Mouse (Mus musculus): ENCODE results near the gene Lnx2.

The Lnx2 gene

GRCm38 (mm10) chr5:147016622-147017021 lies 59.8 kb downstream of the Lnx2 start:
- no peak for DNase-seq (ENCODE audit: low spot score)

GRCm38 (mm10) chr5:147015191-147015590 lies 61.2 kb downstream of the Lnx2 start:
- no peak for DNase-seq (ENCODE audit: low spot score)

- no peak for DNase-seq (ENCODE audit: low spot score)
Observed at GRCm38 (mm10) chr5:147013845-147014244, 62.5 kb downstream of the Lnx2 start.

DNA sequence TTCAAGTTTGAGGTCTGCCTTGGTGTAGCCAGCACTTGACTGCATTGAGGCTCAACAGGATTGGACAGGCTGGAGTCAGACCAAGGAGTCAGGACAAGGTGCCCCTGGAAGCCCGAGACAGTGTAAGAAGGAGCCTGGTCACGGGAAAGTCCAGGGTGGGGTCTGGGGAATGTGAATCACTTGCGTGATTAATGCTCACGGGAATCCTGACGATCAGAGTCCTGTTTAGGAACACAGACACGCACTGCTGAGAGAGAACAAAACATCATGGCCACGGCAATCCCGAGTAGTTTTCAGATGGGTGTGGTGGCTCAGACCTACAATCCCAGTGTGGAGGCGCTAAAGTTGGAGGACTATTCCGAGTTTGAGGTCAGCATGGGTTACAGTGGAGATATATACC lies 65.1 kb downstream of the Lnx2 start:
- no peak for DNase-seq (ENCODE audit: low spot score)

DNA sequence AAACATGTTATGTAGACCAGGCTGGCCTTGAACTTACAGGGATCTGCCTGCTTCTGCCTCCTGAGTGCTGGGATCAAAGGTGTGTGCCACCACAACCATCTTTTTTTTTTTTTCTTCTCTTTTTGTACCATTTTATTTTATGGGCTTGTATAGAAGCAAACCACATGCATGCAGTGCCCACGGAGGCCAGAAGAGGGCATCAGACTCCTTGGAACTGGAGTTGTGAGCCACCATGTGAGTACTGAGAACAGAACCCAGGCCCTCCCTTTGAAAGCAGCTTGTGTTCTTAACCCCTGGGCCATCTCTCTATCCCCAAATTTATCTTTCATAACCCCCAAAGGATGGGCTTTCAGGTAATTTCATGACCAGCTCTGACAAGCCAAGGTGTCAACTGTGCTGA lies 73.1 kb downstream of the Lnx2 start:
- DNase-seq (ENCODE audit: low spot score) = no peak

DNA sequence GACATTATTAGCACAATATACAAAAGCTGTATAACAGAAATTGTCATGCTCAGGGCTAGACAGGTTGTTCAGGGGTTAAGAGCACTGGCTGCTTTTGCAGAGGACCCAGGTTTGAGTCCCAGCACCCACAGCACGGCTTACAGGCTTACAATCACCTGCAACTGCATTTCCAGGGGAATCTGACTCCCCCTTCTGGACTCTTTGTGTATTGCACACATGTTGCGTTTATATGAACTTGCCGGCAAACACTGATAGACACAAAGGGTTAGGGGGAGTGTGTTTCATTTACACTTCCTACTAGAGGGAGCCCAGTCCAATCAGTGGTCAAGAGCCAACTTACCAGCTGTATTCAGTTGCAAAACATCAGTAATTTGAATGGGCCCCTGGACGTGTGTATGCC lies 75.1 kb downstream of the Lnx2 start:
- DNase-seq (ENCODE audit: low spot score) = no peak

- no peak for DNase-seq (ENCODE audit: low spot score)
Observed at GRCm38 (mm10) chr5:146998802-146999201, 77.6 kb downstream of the Lnx2 start.

- no peak for DNase-seq (ENCODE audit: low spot score)
Observed at GRCm38 (mm10) chr5:146996812-146997211, 79.6 kb downstream of the Lnx2 start.

GRCm38 (mm10) chr5:146994973-146995372 lies 81.4 kb downstream of the Lnx2 start:
- DNase-seq (ENCODE audit: low spot score) = no peak

DNA sequence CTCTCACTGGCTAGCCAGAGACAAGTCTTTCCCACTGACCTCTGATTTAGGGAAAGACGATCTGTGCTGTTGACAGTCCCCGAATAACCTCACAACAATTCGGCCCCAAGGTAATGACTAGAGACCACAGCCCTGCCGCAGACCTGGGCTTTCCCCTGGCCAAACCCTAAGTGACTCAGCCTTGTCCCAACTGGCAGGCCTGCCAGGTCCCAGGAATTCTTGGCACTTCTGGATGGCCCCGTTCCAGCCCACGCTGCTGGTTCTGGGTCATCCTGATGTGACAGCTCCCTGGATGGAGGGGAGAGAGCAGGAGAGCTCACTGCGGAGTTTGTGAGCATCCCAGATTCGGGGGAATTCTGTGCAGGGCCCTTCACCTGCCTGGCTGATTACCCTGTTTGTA lies 82.9 kb downstream of the Lnx2 start:
- no peak for DNase-seq (ENCODE audit: low spot score)

GRCm38 (mm10) chr5:146989051-146989450 lies 87.3 kb downstream of the Lnx2 start:
- DNase-seq (ENCODE audit: low spot score) = no peak

DNA sequence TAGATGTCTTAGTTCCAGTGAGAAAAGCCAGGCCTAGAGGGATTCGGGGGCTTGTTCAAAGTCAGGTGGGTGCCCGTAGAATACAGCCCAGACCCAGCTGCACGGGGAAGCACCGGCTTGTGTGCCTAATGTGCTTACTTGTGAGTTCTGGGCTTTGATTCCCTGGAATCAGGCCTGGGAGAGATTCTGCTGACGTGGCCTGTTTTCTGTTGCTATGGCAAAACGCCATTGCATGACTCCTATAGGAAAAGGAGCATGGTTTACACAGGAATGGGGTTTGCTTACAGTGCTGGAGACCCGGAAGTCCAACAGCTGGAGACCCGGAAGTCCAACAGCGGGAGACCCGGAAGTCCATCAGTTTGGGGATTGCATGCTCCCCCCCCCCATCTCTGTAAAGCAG lies 88.8 kb downstream of the Lnx2 start:
- no peak for DNase-seq (ENCODE audit: low spot score)

GRCm38 (mm10) chr5:146985725-146986433 lies 90.5 kb downstream of the Lnx2 start:
- DNase-seq (ENCODE audit: low spot score) = no peak

DNA sequence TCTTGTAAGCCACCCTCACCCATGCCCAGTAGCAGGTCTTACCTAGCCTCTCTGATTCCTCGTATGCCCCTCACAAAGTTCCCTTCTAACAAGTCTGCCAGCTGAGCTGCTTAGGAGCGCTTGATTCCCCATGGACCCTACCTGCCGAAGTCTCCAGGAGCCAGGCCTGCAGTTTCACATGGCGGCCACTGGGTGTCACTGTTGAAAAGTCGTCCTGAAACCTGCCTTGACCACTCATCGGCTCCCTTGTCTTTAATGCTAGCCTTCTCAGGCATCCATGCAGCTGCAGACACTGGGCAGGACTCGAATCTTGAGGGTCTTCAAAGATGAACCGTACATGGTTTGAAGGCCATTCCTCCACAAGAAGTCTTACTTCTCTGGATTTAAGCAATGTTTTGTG lies 93.2 kb downstream of the Lnx2 start:
- DNase-seq (ENCODE audit: low spot score) = peak; percentile 88

- no peak for DNase-seq (ENCODE audit: low spot score)
Observed at GRCm38 (mm10) chr5:146981376-146981775, 95.0 kb downstream of the Lnx2 start.

DNA sequence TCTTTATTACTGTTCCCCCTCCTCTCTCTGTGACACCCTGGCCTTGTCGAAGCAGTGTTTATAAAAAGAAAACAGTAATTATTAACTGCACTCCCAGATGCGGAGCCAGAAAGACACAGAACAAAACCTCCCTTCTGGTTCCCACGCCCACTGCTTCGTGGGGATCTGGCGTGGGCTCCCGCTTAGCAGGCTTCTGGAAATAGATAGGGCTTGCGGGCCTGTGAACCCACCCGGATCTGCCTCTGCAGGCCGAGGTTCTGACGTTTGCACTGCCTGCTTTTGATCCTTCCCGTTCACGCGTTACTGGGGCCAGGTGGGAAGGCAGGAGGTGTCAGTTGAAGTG lies 101.6 kb downstream of the Lnx2 start:
- DNase-seq (ENCODE audit: low spot score) = no peak

DNA sequence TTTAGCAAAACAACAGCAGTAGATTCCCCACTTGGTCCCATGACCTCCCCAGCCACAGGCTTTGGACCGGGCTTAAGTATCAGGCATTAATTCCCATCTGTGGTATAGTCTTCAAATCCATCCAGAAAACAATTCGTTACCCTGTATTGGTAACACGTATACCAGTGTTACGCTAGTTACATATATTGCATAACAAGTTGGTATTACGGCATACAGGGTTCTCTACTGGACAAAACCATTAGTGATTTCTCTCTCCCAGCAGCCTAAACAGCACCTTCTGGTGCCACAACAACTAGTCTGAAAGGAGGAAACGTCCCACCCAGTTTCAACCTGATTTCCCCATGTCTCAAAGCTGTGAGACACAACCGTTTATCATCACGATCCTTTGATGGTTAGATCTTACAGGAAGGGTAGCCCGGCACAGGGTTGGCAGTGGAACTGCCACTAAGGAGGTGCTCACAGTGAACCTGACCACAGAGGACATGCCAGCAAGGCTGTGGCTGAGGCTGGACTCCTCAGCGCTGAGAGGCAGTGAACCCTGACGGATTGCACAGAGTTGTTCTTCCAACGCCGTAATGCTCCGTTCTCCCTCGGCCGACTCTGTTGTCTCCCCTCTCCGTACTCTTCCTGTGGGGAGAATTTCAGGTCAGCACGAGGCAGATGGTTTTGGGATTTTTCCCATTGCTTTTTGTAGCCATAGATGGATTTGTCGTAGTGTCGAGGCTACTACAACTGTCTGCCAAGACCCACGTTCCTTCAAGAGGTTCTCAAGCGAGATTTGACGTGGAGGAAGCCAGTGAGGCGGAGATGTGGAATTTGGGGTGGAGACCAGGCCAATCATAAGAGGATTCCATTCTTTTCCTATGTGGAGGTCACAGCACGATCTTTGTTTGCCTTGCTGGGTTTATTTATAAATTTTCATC lies 102.3 kb downstream of the Lnx2 start:
- no peak for DNase-seq (ENCODE audit: low spot score)

- no peak for DNase-seq (ENCODE audit: low spot score)
Observed at GRCm38 (mm10) chr5:146973353-146973752, 103.0 kb downstream of the Lnx2 start.

GRCm38 (mm10) chr5:146971776-146972561 lies 104.4 kb downstream of the Lnx2 start:
- DNase-seq (ENCODE audit: low spot score) = no peak

- peak; percentile 50 for DNase-seq (ENCODE audit: low spot score)
Observed at GRCm38 (mm10) chr5:146968695-146969393, 107.5 kb downstream of the Lnx2 start.

Data from embryo, embryonic 10 days (tissue).